In genomic region chr5:23154439-23154838, GRCm38 (mm10) we compare ENCODE assay signal across 14 mouse cellular contexts.
DNase-seq lines count a peak whose midpoint lies in the region; ATAC-seq and TF ChIP-seq lines count a peak whose summit lies in the region.
"Had no signal": no experiment of that assay in that cellular context is flagged by ENCODE, and none has a peak within 500 bp of the region (broad histone marks: within the 10 kb centered on the region; RNA-seq: fewer than 3 reads in every experiment).

No protein-coding gene starts in this region.

- H3K9me3 ChIP-seq in limb, embryonic 11.5 days (ENCODE audit: control insufficient read depth, low read length), result no peaks in the 10 kb centered on the region
- H3K9me3 ChIP-seq in limb, embryonic 10.5 days (replicated peaks), result no peaks in the 10 kb centered on the region
- H3K9me3 ChIP-seq in E14TG2a.4 (ENCODE audit: low read length), result peaks cover 8% of the 10 kb centered on the region; the same call in 1 of the 2 replicates
- H3K9me3 ChIP-seq: embryonic facial prominence, embryonic 13.5 days; forebrain, embryonic 12.5 days; midbrain, embryonic 13.5 days had no signal

- DNase-seq in gastrocnemius, adult 2 months, result no peak
- DNase-seq in gastrocnemius, adult 18-20 months (ENCODE audit: low spot score), result no peak
- peak; percentile 28 for DNase-seq in limb, embryonic 11.5 days (ENCODE audit: low spot score)
- DNase-seq in limb, embryonic 10.5 days (ENCODE audit: low spot score), result no peak
- peak; percentile 3 for DNase-seq in c-Kit-positive CD71-positive TER-119-negative erythroid progenitor cells, embryonic 14.5 days (ENCODE audit: low read depth)
- no peak for DNase-seq in retina, postnatal 1 day
- DNase-seq in cerebellum, adult 2 months, result no peak
- DNase-seq: gastrocnemius, postnatal 25 days; left cerebral cortex, postnatal 4 days; thymus, postnatal 25 days had no signal

- no peak for ATAC-seq in limb, embryonic 11.5 days (ENCODE audit: insufficient number of reproducible peaks, low FRiP score, low TSS enrichment, low read depth)
- ATAC-seq: midbrain, embryonic 13.5 days had no signal

- no peak overlapping the region for H3K4me2 ChIP-seq in limb, embryonic 11.5 days (ENCODE audit: low read depth, severe bottlenecking)
- H3K4me2 ChIP-seq: embryonic facial prominence, embryonic 13.5 days; forebrain, embryonic 12.5 days; midbrain, embryonic 13.5 days had no signal

- no peak overlapping the region for H3K9ac ChIP-seq in limb, embryonic 11.5 days (ENCODE audit: low read length)
- H3K9ac ChIP-seq: embryonic facial prominence, embryonic 13.5 days; forebrain, embryonic 12.5 days; midbrain, embryonic 13.5 days had no signal

- 86% methylated on average over 1 of the region's 1 CpGs for WGBS in limb, embryonic 11.5 days
- WGBS in limb, embryonic 10.5 days, result 85% methylated on average over 1 of the region's 1 CpGs
- WGBS in cerebellum, adult 2 months, result 95% methylated on average over 1 of the region's 1 CpGs

- H3K27ac ChIP-seq in gastrocnemius, adult 2 months, result no peak overlapping the region
- no peak overlapping the region for H3K27ac ChIP-seq in limb, embryonic 11.5 days (replicated peaks; ENCODE audit: low read depth, low read length)
- no peak overlapping the region for H3K27ac ChIP-seq in limb, embryonic 10.5 days
- no peak overlapping the region for H3K27ac ChIP-seq in cerebellum, adult 2 months (ENCODE audit: insufficient read depth, low read length)
- H3K27ac ChIP-seq: embryonic facial prominence, embryonic 13.5 days; forebrain, embryonic 12.5 days; midbrain, embryonic 13.5 days had no signal

- intact Hi-C loops in gastrocnemius, adult 2 months (cut with DNase I), result no loop called here

- no peak overlapping the region for H3K4me3 ChIP-seq in gastrocnemius, adult 2 months
- H3K4me3 ChIP-seq in limb, embryonic 11.5 days (ENCODE audit: low read depth, low read length), result no peak overlapping the region
- no peak overlapping the region for H3K4me3 ChIP-seq in limb, embryonic 10.5 days
- H3K4me3 ChIP-seq in E14TG2a.4 (replicated peaks; ENCODE audit: low read length), result no peak overlapping the region
- H3K4me3 ChIP-seq in cerebellum, adult 2 months (replicated peaks; ENCODE audit: insufficient read depth, low read depth, low read length), result no peak overlapping the region
- H3K4me3 ChIP-seq: embryonic facial prominence, embryonic 13.5 days; forebrain, embryonic 12.5 days; midbrain, embryonic 13.5 days had no signal

- no peaks in the 10 kb centered on the region for H3K4me1 ChIP-seq in limb, embryonic 11.5 days (ENCODE audit: control insufficient read depth, insufficient read depth, low read length)
- no peaks in the 10 kb centered on the region for H3K4me1 ChIP-seq in limb, embryonic 10.5 days
- 0 out of 2 replicates have a peak, but pooled peaks cover 5% of the 10 kb centered on the region for H3K4me1 ChIP-seq in E14TG2a.4 (replicated peaks; ENCODE audit: low read depth, low read length)
- H3K4me1 ChIP-seq in cerebellum, adult 2 months (ENCODE audit: control insufficient read depth, insufficient read depth, low read length), result no peaks in the 10 kb centered on the region
- H3K4me1 ChIP-seq: embryonic facial prominence, embryonic 13.5 days; forebrain, embryonic 12.5 days; midbrain, embryonic 13.5 days had no signal

- no peak for TF ChIP-seq POLR2A in cerebellum, adult 2 months (IDR thresholded peaks at IDR 0.05; ENCODE audit: borderline replicate concordance, insufficient read depth, low read length)

- no peaks in the 10 kb centered on the region for H3K36me3 ChIP-seq in limb, embryonic 11.5 days (ENCODE audit: control insufficient read depth, insufficient read depth, low read length)
- H3K36me3 ChIP-seq in limb, embryonic 10.5 days, result no peaks in the 10 kb centered on the region
- no peaks in the 10 kb centered on the region for H3K36me3 ChIP-seq in E14TG2a.4 (ENCODE audit: insufficient read depth, low read length)
- H3K36me3 ChIP-seq: embryonic facial prominence, embryonic 13.5 days; forebrain, embryonic 12.5 days; midbrain, embryonic 13.5 days had no signal

- H3K27me3 ChIP-seq in limb, embryonic 11.5 days (ENCODE audit: control insufficient read depth, insufficient read depth, low read length), result no peaks in the 10 kb centered on the region
- H3K27me3 ChIP-seq in limb, embryonic 10.5 days (ENCODE audit: low read depth, poor library complexity, severe bottlenecking), result no peaks in the 10 kb centered on the region
- H3K27me3 ChIP-seq in E14TG2a.4 (ENCODE audit: insufficient read depth, low read length), result no peaks in the 10 kb centered on the region
- H3K27me3 ChIP-seq in cerebellum, adult 2 months (ENCODE audit: control insufficient read depth, insufficient read depth, low read length), result no peaks in the 10 kb centered on the region
- H3K27me3 ChIP-seq: embryonic facial prominence, embryonic 13.5 days; forebrain, embryonic 12.5 days; midbrain, embryonic 13.5 days had no signal

- TF ChIP-seq CTCF in gastrocnemius, adult 2 months (IDR thresholded peaks at IDR 0.05), result peak; percentile 11; the same call in 1 of the 2 replicates
- TF ChIP-seq CTCF in E14TG2a.4 (conservative IDR thresholded peaks at IDR 0.05; ENCODE audit: low read length), result peak; percentile 78
- no peak for TF ChIP-seq CTCF in cerebellum, adult 2 months (IDR thresholded peaks at IDR 0.05; ENCODE audit: borderline replicate concordance, insufficient read depth, low read depth, low read length)

Comparison
In these comparisons a context has a peak if more than half of its experiments do, and no peak if none do; other contexts are left out.
1. DNase-seq: peak in limb, embryonic 11.5 days (single experiment) and c-Kit-positive CD71-positive TER-119-negative erythroid progenitor cells, embryonic 14.5 days (single experiment); none in gastrocnemius, adult 2 months (single experiment), gastrocnemius, adult 18-20 months (single experiment), limb, embryonic 10.5 days (single experiment), retina, postnatal 1 day (single experiment) and cerebellum, adult 2 months (0 of 2).